Mouse (Mus musculus): ENCODE measurements around the gene 5830473C10Rik.
"Not testable (repeated sequence)": the region's sequence is repeated elsewhere in the genome, so short reads cannot be mapped to it uniquely, and the experiment has no call there.

5830473C10Rik gene

DNA sequence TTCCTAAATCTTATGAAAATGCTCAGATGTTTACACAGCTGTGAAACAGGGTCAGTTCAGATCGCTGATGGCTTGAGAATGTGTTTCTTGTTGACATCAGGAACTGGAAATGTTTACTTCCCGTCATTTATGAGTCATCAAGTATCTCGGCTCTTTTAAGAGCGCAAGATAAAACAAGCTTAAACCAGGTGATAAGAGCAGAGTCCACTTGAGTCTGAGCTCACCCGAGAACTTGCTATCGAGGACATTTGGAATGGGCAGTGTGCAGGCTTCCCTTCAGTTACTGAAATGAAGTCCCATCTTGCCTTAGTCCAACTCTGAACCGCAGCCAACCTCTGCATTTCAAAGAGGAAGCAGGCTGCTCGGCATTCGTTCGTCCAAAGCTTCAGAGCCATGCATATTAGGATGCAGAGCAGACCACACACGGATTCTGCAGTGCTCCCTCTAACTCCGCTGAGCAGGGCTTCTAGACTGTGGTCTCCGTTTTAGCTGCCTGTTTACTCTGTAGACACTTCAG is 42.6 kb downstream of the 5830473C10Rik start:
- Histone ChIP-seq H3K27me3 (ENCODE audit: insufficient read depth, low read length) (no peaks in the 10 kb centered on the region), H3K4me1 (replicated peaks; ENCODE audit: low read depth, low read length) (0 out of 2 replicates have a peak, but pooled peaks cover 2% of the 10 kb centered on the region), H3K9me3 (ENCODE audit: low read length) (peaks cover 5% of the 10 kb centered on the region), H3K4me3 (replicated peaks; ENCODE audit: low read length) (no peak overlapping the region), H3K36me3 (ENCODE audit: insufficient read depth, low read length) (no peaks in the 10 kb centered on the region)
- TF ChIP-seq POU5F1 (IDR thresholded peaks at IDR 0.05; ENCODE audit: borderline replicate concordance, low read length): no peak
- no peak for TF ChIP-seq CTCF (conservative IDR thresholded peaks at IDR 0.05; ENCODE audit: low read length)
- no peak for TF ChIP-seq NANOG (IDR thresholded peaks at IDR 0.05; ENCODE audit: borderline replicate concordance, low read length)

DNA sequence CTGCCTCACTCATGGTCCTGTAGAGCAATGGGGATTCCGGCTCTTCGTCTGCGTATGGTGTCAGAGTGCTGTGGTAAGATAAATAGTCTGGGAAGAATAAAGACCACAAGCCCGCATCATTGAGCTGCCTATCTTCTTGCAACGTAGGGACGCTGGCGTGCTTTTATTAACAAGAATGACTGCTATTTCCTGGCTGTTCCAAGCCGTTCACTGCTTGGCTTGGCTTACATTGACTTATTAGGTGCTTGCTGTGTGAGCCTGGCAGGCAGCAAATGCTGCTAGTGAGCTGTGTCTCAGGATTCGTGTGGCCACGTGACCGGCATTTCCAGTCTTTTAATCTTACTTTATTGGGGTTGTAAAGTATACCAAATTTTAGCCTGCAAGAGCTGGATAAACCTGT is 48.0 kb downstream of the 5830473C10Rik start:
- TF ChIP-seq NANOG (IDR thresholded peaks at IDR 0.05; ENCODE audit: borderline replicate concordance, low read length) (no peak), CTCF (conservative IDR thresholded peaks at IDR 0.05; ENCODE audit: low read length) (no peak), POU5F1 (IDR thresholded peaks at IDR 0.05; ENCODE audit: borderline replicate concordance, low read length) (no peak)
- Histone ChIP-seq H3K4me3 (replicated peaks; ENCODE audit: low read length) (no peak overlapping the region), H3K27me3 (ENCODE audit: insufficient read depth, low read length) (no peaks in the 10 kb centered on the region), H3K36me3 (ENCODE audit: insufficient read depth, low read length) (no peaks in the 10 kb centered on the region), H3K4me1 (replicated peaks; ENCODE audit: low read depth, low read length) (no peaks in the 10 kb centered on the region), H3K9me3 (ENCODE audit: low read length) (no peaks in the 10 kb centered on the region)

DNA sequence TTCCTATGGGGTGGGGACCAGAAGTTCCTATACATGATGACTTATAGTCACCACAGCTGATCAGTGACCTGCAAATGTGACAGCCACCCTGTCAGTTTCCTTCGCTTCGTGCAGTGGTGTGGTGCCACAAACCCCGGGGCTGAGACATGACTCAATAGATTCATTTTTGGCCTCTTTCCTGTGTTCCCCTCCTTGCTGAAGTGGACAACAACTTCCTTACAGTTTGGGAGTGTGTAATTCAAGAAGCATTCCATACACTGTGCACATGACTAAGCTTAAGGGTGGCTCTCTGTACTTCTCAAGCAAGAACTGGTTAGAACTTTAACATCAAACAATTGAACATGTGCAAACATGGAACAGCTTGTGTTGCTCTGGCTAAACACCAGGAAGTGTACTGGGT is 50.5 kb downstream of the 5830473C10Rik start:
- Histone ChIP-seq H3K36me3 (ENCODE audit: insufficient read depth, low read length) (no peaks in the 10 kb centered on the region), H3K4me3 (replicated peaks; ENCODE audit: low read length) (no peak overlapping the region), H3K9me3 (ENCODE audit: low read length) (no peaks in the 10 kb centered on the region), H3K4me1 (replicated peaks; ENCODE audit: low read depth, low read length) (no peaks in the 10 kb centered on the region), H3K27me3 (ENCODE audit: insufficient read depth, low read length) (no peaks in the 10 kb centered on the region)
- TF ChIP-seq CTCF (conservative IDR thresholded peaks at IDR 0.05; ENCODE audit: low read length) (no peak), NANOG (IDR thresholded peaks at IDR 0.05; ENCODE audit: borderline replicate concordance, low read length) (no peak), POU5F1 (IDR thresholded peaks at IDR 0.05; ENCODE audit: borderline replicate concordance, low read length) (no peak)

DNA sequence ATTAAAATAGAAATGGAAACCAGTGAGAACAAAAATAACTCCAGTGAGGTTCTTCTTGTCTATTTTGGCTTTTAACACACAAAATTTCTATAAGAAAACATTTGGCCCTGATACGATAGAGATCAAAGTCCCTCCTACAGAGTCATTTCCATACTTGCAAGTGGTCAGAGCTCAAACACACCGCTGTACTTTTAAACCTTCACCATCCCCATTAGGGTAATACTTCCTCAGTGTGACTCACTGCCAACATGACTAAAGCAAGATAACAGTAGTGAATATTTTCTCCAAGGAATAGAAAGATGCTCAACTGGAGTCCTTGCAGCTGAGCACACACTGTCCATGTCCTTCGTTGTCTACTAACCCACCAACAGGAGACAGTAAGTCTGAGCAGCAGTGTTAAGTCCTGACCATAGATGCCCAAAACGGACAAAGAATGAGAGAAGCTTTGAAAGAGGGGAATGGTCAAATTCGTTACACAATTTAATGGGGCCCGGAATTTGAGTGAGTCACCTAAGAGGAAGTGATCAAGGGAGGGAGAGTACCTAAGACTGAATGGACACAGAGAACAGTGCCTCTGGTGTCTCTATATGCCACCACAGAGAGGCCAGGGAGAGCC is 51.2 kb downstream of the 5830473C10Rik start:
- Histone ChIP-seq H3K27me3 (ENCODE audit: insufficient read depth, low read length) (no peaks in the 10 kb centered on the region), H3K36me3 (ENCODE audit: insufficient read depth, low read length) (no peaks in the 10 kb centered on the region), H3K4me3 (replicated peaks; ENCODE audit: low read length) (no peak overlapping the region), H3K9me3 (ENCODE audit: low read length) (no peaks in the 10 kb centered on the region), H3K4me1 (replicated peaks; ENCODE audit: low read depth, low read length) (no peaks in the 10 kb centered on the region)
- TF ChIP-seq CTCF (conservative IDR thresholded peaks at IDR 0.05; ENCODE audit: low read length): no peak
- no peak for TF ChIP-seq NANOG (IDR thresholded peaks at IDR 0.05; ENCODE audit: borderline replicate concordance, low read length)
- TF ChIP-seq POU5F1 (IDR thresholded peaks at IDR 0.05; ENCODE audit: borderline replicate concordance, low read length): no peak

DNA sequence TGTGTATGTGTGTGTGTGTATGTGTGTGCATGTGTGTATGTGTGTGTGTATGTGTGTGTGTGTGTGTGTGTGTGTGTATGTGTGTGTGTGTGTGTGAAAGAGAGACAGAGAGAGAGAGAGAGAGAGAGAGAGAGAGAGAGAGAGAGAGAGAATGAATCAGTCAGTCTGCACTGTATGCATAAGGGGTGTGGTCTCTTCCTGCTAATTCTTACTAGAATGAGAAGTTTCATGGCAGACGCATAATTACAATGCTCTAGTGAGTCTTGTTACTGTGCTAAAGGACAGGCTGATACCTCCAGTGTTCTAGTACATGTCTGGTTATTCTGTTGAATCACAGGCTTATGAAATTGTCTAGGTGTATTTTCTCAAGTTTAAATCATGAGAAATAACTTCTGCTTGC is 51.8 kb downstream of the 5830473C10Rik start:
- H3K4me3 ChIP-seq (replicated peaks; ENCODE audit: low read length); H3K4me1 ChIP-seq (replicated peaks; ENCODE audit: low read depth, low read length); H3K36me3 ChIP-seq (ENCODE audit: insufficient read depth, low read length); H3K9me3 ChIP-seq (ENCODE audit: low read length); H3K27me3 ChIP-seq (ENCODE audit: insufficient read depth, low read length): not testable (repeated sequence)

DNA sequence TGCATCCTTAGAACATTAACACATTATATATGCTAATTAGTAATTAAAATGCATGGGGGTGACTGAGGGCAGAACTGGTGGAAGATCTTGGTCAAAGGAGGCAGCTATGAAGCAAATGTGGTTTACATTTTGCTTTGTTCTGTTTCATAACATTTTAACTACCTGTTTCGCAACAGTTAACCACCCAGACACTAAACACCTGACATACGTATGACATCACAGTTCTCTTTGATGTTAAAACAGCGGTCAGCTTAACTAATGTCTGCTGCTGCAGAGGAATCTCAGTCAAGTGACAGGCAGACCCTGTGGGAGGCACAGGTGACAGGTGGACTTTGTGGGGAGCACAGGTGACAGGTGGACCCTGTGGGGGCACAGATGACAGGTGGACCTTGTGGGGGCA is 57.0 kb downstream of the 5830473C10Rik start:
- no peak overlapping the region for H3K4me3 ChIP-seq (replicated peaks; ENCODE audit: low read length)

DNA sequence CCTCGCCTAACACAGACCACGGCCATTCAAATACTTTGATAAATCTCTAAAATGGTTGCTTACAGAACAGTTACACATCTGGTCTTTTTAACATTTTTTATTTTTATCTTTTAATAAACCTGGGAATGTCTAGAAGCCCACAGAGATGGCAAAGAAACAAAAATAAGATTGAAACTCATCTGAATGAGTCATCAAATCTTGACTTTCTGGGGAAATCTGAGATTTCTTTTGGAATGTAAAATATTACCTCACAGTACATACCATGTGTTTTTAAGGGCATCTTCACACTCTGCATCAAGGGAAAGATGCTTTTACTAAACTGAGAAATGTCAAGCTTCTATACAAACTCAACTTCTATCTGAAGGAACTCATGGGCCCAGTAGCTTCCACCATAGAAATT is 60.4 kb downstream of the 5830473C10Rik start:
- TF ChIP-seq CTCF (conservative IDR thresholded peaks at IDR 0.05; ENCODE audit: low read length) (no peak), POU5F1 (IDR thresholded peaks at IDR 0.05; ENCODE audit: borderline replicate concordance, low read length) (no peak), NANOG (IDR thresholded peaks at IDR 0.05; ENCODE audit: borderline replicate concordance, low read length) (no peak)
- peaks cover 16% of the 10 kb centered on the region; the same call in 1 of the 2 replicates for H3K27me3 ChIP-seq (ENCODE audit: insufficient read depth, low read length)
- no peaks in the 10 kb centered on the region for H3K4me1 ChIP-seq (replicated peaks; ENCODE audit: low read depth, low read length)
- H3K9me3 ChIP-seq (ENCODE audit: low read length): no peaks in the 10 kb centered on the region; the same call in 1 of the 2 replicates
- H3K4me3 ChIP-seq (replicated peaks; ENCODE audit: low read length): no peak overlapping the region
- no peaks in the 10 kb centered on the region for H3K36me3 ChIP-seq (ENCODE audit: insufficient read depth, low read length)

More for the DNA sequence above, 57.0 kb downstream of the 5830473C10Rik start:
- Histone ChIP-seq H3K4me1 (replicated peaks; ENCODE audit: low read depth, low read length) (no peaks in the 10 kb centered on the region), H3K36me3 (ENCODE audit: insufficient read depth, low read length) (no peaks in the 10 kb centered on the region), H3K9me3 (ENCODE audit: low read length) (no peaks in the 10 kb centered on the region), H3K27me3 (ENCODE audit: insufficient read depth, low read length) (no peaks in the 10 kb centered on the region)
- no peak for TF ChIP-seq NANOG (IDR thresholded peaks at IDR 0.05; ENCODE audit: borderline replicate concordance, low read length)
- no peak for TF ChIP-seq POU5F1 (IDR thresholded peaks at IDR 0.05; ENCODE audit: borderline replicate concordance, low read length)
- no peak for TF ChIP-seq CTCF (conservative IDR thresholded peaks at IDR 0.05; ENCODE audit: low read length)

DNA sequence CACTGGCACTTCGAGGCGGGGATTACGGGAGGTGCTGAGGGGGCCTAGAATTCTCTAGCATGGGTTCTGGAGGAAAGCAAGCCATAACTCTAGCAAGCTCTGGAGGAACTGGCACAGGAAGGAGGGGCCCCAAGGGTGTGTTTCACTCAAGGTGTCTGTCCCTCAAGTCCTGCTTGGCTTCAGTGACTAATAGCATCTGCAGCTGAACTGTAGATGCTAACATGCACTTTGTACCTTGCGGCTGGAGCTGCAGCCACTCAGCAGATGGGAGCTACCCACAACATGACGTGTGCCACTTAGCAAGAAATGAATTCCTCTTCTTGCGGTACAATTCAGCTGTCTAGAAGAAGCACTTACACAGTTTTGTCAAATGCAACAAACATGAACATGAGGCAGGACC is 60.8 kb downstream of the 5830473C10Rik start:
- Histone ChIP-seq H3K4me1 (replicated peaks; ENCODE audit: low read depth, low read length) (no peaks in the 10 kb centered on the region), H3K36me3 (ENCODE audit: insufficient read depth, low read length) (no peaks in the 10 kb centered on the region), H3K27me3 (ENCODE audit: insufficient read depth, low read length) (peaks cover 16% of the 10 kb centered on the region; the same call in 1 of the 2 replicates), H3K4me3 (replicated peaks; ENCODE audit: low read length) (no peak overlapping the region), H3K9me3 (ENCODE audit: low read length) (no peaks in the 10 kb centered on the region; the same call in 1 of the 2 replicates)
- TF ChIP-seq POU5F1 (IDR thresholded peaks at IDR 0.05; ENCODE audit: borderline replicate concordance, low read length) (no peak), NANOG (IDR thresholded peaks at IDR 0.05; ENCODE audit: borderline replicate concordance, low read length) (no peak), CTCF (conservative IDR thresholded peaks at IDR 0.05; ENCODE audit: low read length) (no peak)

DNA sequence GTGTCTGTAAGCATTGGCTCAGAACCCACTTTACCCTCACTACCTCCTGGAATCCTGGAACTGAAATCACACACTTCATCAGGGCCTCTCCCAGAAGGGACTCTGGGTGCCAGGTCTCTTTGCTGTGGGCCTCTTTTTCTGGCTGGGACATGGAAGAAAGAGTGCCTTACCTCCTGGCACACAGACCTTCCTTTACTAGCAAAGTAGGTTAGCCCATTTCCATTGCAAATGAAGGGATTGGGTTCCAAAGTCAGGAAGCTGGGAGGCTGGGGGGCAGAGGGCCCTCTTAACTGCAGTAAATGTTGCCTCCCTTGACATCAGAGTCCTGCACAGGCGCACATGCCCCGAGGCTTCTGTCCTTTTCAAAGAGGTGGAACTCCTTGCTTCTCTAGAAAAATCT is 62.3 kb downstream of the 5830473C10Rik start:
- Histone ChIP-seq H3K27me3 (ENCODE audit: insufficient read depth, low read length) (peaks cover 16% of the 10 kb centered on the region; the same call in 1 of the 2 replicates), H3K4me3 (replicated peaks; ENCODE audit: low read length) (no peak overlapping the region), H3K4me1 (replicated peaks; ENCODE audit: low read depth, low read length) (no peaks in the 10 kb centered on the region), H3K9me3 (ENCODE audit: low read length) (no peaks in the 10 kb centered on the region; the same call in 1 of the 2 replicates), H3K36me3 (ENCODE audit: insufficient read depth, low read length) (no peaks in the 10 kb centered on the region)
- TF ChIP-seq CTCF (conservative IDR thresholded peaks at IDR 0.05; ENCODE audit: low read length) (no peak), POU5F1 (IDR thresholded peaks at IDR 0.05; ENCODE audit: borderline replicate concordance, low read length) (no peak), NANOG (IDR thresholded peaks at IDR 0.05; ENCODE audit: borderline replicate concordance, low read length) (no peak)

Measured in E14TG2a.4 (cell line).